Mouse (Mus musculus) liver, adult (tissue): ENCODE measurements around the gene Hist1h2af.
"Not testable (repeated sequence)": the region's sequence is repeated elsewhere in the genome, so short reads cannot be mapped to it uniquely, and the experiment has no call there.

Source experiments
- GATA4 ChIP-seq: IDR thresholded peaks from 2 replicates; pipeline ENCODE4 v1.6.1; 2014; ENCODE audit warnings: mild to moderate bottlenecking, low read length; ENCODE audit not compliant: insufficient replicate concordance

Gene Hist1h2af

GRCm38 (mm10) chr13:23533560-23534367 is at the start of gene Hist1h2af:
TSS of gene Hist1h2af (plus strand) at chr13:23533906.
- TF ChIP-seq GATA4, result not testable (repeated sequence)

GRCm38 (mm10) chr13:23485271-23485670 is 48.4 kb upstream of the Hist1h2af start:
- TF ChIP-seq GATA4, result no peak

DNA sequence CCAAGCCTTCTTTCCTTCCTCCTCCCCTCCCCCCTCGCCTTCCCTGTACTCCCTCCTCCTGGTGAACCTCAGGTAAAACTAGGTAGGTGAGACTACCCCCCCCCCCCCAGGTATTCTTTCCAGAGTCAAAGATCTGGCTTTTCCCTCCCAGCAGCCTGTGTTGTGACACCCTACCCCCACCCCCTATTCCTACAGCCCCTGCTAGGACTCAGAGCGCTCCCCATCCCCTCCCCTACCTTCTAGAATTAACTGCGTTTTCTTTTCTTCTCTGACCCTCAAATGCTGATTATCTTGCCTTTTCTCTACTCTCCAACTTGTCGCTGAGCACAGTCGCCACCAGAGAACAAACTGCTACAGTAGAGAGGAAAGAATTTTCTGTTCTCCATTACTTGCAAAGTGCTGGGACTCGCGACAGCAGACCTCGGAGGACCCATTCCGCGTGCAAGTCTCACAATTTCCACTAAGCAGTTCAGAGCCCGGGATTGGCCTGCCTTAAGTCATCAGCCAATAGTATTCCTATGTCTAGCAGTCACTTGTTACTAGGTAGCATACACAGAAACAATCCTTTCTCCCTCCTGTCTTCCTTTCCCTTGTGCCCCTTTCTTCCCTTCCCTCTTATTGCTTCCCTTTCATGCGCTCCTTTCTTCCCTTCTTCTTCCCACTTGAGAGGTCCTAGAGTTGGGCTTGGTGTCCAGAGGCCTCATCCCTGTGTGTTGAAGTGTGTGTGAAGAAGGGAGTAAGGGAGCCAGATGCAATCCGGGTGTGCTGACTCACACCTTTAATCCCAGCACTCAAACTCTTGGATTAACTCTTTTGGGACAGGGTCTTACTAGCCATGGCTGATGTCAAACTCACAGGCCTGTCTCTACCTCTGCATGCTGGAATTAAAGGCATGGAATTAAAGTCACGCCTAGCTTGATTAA is 45.0 kb upstream of the Hist1h2af start, which contains the start of gene Btn2a2:
Btn2a2 (minus strand) TSS at position 458 of the 923 bp plus-strand sequence.
- no peak for TF ChIP-seq GATA4

GRCm38 (mm10) chr13:23490863-23491262 is 42.8 kb upstream of the Hist1h2af start:
- TF ChIP-seq GATA4, result no peak

GRCm38 (mm10) chr13:23491263-23491662 is 42.4 kb upstream of the Hist1h2af start:
- TF ChIP-seq GATA4, result no peak

- no peak for TF ChIP-seq GATA4
These were observed 41.7 kb upstream of the Hist1h2af start for GRCm38 (mm10) chr13:23491990-23492389.

- TF ChIP-seq GATA4, result no peak
These were observed 38.2 kb upstream of the Hist1h2af start for GRCm38 (mm10) chr13:23495526-23495925.

DNA sequence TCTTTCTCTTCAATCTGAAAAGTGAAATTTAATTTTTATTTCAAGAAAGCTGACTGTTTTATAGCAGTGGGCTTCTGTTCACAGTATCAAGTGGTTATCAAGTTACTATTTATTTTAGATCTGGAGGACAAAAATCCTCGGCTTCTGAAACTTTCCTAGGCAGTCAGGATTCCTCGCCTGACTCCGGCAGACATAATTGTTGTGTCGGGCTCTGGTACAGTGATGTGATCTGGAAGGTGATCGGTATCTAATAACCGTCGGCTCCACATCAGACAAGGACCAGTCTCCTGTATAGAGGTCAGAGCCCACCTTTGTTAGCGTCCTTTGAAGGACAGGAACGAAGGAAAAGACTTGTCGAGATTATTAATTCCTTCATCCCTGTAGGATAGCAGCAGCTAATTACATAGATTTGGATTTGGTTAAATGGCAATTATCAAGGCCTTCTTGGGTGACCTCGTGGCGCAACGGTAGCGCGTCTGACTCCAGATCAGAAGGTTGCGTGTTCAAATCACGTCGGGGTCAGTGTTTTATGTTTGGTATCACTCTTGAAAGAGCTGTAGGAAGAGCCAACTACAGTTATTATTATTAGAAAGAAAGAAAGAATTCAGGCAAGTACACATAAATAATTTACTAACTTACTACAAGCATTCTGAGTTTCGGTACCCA is 35.9 kb upstream of the Hist1h2af start:
- no peak for TF ChIP-seq GATA4

- no peak for TF ChIP-seq GATA4
These were observed 35.1 kb upstream of the Hist1h2af start for GRCm38 (mm10) chr13:23498653-23499052.

GRCm38 (mm10) chr13:23499943-23500342 is 33.8 kb upstream of the Hist1h2af start:
- TF ChIP-seq GATA4, result no peak

DNA sequence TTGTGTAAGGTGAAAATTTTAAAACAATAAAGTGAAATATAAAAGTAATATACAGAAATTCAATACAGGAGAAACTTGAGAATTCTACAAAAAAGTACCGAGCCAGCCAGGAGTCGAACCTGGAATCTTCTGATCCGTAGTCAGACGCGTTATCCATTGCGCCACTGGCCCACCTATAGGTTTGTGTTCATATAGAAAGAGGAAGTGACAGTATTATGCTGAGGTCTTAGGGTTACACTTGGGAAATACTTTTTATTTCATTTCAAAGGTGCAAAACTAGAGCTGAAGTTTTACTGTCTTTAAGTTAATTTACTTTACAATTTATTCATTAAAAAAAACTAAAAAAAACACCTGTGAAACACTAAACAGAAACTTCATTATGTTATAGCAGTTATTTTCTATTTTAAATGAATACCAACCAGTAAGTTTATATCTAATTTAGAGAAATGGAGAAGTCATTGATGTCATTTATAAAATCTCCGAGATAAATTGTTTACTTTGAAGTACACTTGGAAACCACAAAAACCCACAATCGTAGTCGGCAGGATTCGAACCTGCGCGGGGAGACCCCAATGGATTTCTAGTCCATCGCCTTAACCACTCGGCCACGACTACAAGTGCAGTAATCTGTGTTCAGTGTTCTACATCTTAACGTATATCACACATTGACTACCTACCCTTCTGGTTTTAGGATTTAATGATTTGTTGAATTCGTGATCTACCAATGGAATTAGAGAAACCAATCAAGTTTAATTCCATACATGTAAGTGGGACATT is 33.1 kb upstream of the Hist1h2af start:
- TF ChIP-seq GATA4, result no peak

DNA sequence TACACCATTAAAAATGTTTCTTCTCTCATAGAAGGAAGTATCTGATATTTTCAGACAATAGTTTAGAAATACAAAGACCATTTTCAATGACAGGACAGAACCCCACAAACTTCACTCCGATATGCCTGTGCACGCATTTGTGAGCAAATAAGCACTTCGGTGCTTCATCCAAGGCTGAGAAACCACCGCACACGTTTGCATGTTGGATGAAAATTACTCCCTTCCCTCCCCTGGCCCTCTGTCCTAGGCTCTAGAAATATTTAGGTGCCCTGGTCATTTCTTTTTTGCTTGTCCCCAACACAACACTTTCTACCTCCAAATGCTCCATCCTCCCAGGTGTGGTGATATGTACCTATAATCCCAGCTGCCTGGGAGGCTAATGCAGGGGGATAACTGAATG is 32.2 kb upstream of the Hist1h2af start:
- TF ChIP-seq GATA4, result no peak

DNA sequence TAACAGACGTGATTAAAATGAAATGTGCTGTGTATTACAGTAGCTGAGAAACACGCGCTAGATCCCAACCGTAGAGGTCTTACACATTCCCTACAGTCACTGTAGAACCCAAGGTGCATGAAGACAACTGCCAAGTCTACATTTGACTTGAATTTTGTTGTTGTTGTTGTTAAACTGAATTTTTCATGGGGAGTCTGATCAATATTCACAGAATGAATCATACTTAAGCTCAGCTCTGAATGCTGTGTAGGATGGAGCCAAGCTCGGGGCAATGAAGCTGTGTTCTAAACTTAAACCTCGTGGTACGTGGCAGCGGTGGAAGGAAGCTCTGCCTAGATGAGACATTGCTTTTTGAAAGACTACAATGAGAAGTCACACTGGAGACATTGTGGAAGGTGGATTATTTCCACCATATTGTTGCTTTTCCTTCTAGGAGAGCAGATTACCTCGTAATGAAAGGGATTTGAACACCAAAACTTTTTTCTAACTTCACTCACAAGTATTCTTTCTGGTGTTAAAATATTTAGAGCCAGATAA is 31.6 kb upstream of the Hist1h2af start:
- no peak for TF ChIP-seq GATA4

- TF ChIP-seq GATA4, result no peak
These were observed 30.8 kb upstream of the Hist1h2af start for GRCm38 (mm10) chr13:23502916-23503315.
